Mouse (Mus musculus): ENCODE measurements around the gene Ptk6. TPM values are rescaled to one million over a fixed set of nuclear protein-coding genes. Genes with fewer than 3 reads are reported as not detected.

The Ptk6 gene
- total and polyA plus RNA-seq, 3 experiments = 0.22 TPM; not detected in 2

DNA sequence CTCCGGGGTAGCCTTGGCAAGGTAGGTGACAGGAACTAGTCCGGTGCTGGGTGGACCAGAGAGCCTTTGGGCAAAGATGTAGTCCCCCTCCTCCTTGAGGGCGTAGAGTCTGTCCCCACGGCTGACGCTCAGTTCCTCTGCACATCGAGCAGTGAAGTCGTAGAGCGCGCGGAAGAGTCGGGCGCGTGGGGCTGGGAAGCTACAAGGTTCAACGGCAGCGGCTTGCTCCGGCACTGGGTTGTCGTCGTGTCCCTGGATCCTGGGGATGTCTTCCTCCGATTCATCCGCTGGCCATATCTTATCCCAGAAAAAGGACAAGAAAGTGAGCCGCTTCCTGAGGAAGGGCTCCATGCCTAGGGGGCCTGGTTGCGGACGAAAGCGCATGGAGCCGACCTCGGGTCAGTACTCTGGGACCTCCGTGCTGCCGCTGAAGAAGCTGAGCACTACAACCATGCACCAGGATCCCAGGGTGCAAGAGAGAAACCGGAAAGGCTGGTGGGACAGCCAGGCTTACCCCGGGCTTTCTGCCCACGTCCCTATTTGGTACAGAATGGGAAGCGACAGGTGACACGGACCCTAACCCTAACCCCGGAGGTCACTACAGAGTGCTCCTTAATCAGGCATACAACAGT lies 9.9 kb upstream of the Ptk6 start:
- H3K4me1 ChIP-seq (ENCODE audit: insufficient read depth, low read depth, low read length) = no peaks in the 10 kb centered on the region
- TF ChIP-seq CTCF (IDR thresholded peaks at IDR 0.05; ENCODE audit: low read depth, low read length) (no peak), GATA2 (IDR thresholded peaks at IDR 0.05; ENCODE audit: borderline replicate concordance, low read depth, low read length) (no peak), TAL1 (conservative IDR thresholded peaks at IDR 0.05; ENCODE audit: low read depth, low read length) (no peak)
- no peak overlapping the region for H3K4me3 ChIP-seq (ENCODE audit: low read depth, low read length)
- ATAC-seq (ENCODE audit: extremely low read depth, insufficient number of reproducible peaks, low FRiP score, poor library complexity, severe bottlenecking) (no peak), DNase-seq (ENCODE audit: low spot score) (no peak)
- no peaks in the 10 kb centered on the region for H3K9me3 ChIP-seq (replicated peaks)
- H3K27me3 ChIP-seq (ENCODE audit: insufficient read depth, low read length) = peaks cover 54% of the 10 kb centered on the region
- H3K36me3 ChIP-seq (replicated peaks) = no peaks in the 10 kb centered on the region

DNA sequence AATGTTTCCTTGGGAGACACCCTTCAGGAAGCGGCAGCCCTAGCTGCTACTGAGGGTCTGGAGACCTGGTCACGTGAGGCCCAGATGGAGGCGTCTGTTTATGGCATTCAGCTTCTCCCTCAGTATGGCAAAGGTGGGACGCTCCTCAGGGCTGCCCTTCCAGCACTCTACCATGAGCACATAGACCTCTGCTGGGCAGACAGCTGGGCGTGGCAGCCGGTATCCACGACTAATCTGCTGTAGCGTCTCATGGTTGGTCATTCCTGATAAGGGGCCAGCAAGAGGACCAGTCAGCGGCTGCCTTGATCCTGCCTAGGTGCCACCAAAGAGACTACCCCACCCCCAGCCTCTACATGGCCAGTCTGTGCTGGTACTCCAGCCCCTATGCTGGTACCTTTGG lies 3.5 kb upstream of the Ptk6 start:
- Histone ChIP-seq H3K36me3 (replicated peaks) (no peaks in the 10 kb centered on the region), H3K4me3 (ENCODE audit: low read depth, low read length) (no peak overlapping the region), H3K27me3 (ENCODE audit: insufficient read depth, low read length) (peaks cover 68% of the 10 kb centered on the region), H3K9me3 (replicated peaks) (no peaks in the 10 kb centered on the region), H3K4me1 (ENCODE audit: insufficient read depth, low read depth, low read length) (peaks cover 9% of the 10 kb centered on the region)
- no peak; the same call in 1 of the 2 replicates for ATAC-seq (ENCODE audit: extremely low read depth, insufficient number of reproducible peaks, low FRiP score, poor library complexity, severe bottlenecking)
- DNase-seq (ENCODE audit: low spot score) = no peak
- TF ChIP-seq GATA1 (IDR thresholded peaks at IDR 0.05; ENCODE audit: borderline replicate concordance, low read length) (no peak), CTCF (IDR thresholded peaks at IDR 0.05; ENCODE audit: low read depth, low read length) (no peak), POLR2AphosphoS5 (IDR thresholded peaks at IDR 0.05; ENCODE audit: insufficient replicate concordance, low read depth, low read length) (no peak), TAL1 (conservative IDR thresholded peaks at IDR 0.05; ENCODE audit: low read depth, low read length) (no peak), GATA2 (IDR thresholded peaks at IDR 0.05; ENCODE audit: borderline replicate concordance, low read depth, low read length) (no peak)

DNA sequence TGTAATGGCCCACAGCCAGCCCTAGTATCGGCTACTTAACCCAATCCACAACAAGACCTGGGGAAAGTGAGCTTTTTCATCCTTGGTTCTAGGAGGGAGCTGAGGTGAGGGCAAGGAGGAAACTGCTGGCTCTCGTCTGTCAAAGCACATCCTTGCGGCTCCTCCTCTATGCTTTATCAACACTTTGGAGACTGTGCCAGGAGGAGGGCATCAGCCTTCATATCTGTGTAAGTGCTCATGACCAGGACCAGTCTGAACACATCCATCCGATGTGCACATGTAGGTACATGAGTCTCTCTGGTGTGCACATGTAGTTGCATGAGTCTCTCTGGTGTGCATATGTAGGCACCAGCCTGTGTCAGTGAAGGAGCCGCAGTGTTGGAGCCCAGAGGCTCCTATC lies 3.1 kb upstream of the Ptk6 start:
- no peak for TF ChIP-seq GATA2 (IDR thresholded peaks at IDR 0.05; ENCODE audit: borderline replicate concordance, low read depth, low read length)
- TF ChIP-seq POLR2AphosphoS5 (IDR thresholded peaks at IDR 0.05; ENCODE audit: insufficient replicate concordance, low read depth, low read length) = no peak
- no peak for TF ChIP-seq CTCF (IDR thresholded peaks at IDR 0.05; ENCODE audit: low read depth, low read length)
- TF ChIP-seq GATA1 (IDR thresholded peaks at IDR 0.05; ENCODE audit: borderline replicate concordance, low read length) = no peak
- no peak for TF ChIP-seq TAL1 (conservative IDR thresholded peaks at IDR 0.05; ENCODE audit: low read depth, low read length)
- no peak for DNase-seq (ENCODE audit: low spot score)
- H3K4me1 ChIP-seq (ENCODE audit: insufficient read depth, low read depth, low read length) = peaks cover 9% of the 10 kb centered on the region
- peaks cover 68% of the 10 kb centered on the region for H3K27me3 ChIP-seq (ENCODE audit: insufficient read depth, low read length)
- H3K36me3 ChIP-seq (replicated peaks) = no peaks in the 10 kb centered on the region
- H3K9me3 ChIP-seq (replicated peaks) = no peaks in the 10 kb centered on the region
- no peak overlapping the region for H3K4me3 ChIP-seq (ENCODE audit: low read depth, low read length)
- no peak for ATAC-seq (ENCODE audit: extremely low read depth, insufficient number of reproducible peaks, low FRiP score, poor library complexity, severe bottlenecking)

DNA sequence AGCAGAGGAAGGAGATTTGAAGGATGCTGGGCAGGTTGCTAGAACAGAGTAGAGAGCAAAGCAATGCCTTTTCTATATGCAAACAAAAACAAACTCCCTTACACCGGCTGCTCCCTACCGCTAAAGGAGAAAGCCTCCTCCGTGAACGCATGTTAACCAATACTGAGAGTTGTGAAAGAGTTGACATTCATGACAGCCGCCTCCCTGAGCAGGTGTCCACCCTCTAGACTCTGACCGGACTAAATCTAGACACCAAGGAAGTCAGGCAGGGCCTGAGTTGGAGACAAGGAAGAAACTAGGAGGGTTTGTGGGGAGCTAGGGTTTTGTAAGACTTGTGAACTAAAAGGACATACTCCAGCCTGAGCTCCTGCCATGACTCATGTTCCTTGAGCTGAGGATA lies 297 bp upstream of the Ptk6 start:
- Histone ChIP-seq H3K9me3 (replicated peaks) (no peaks in the 10 kb centered on the region), H3K36me3 (replicated peaks) (no peaks in the 10 kb centered on the region), H3K27me3 (ENCODE audit: insufficient read depth, low read length) (peaks cover 70% of the 10 kb centered on the region), H3K4me1 (ENCODE audit: insufficient read depth, low read depth, low read length) (peaks cover 9% of the 10 kb centered on the region), H3K4me3 (ENCODE audit: low read depth, low read length) (no peak overlapping the region)
- DNase-seq (ENCODE audit: low spot score) = no peak
- TF ChIP-seq POLR2AphosphoS5 (IDR thresholded peaks at IDR 0.05; ENCODE audit: insufficient replicate concordance, low read depth, low read length) = no peak
- no peak for TF ChIP-seq CTCF (IDR thresholded peaks at IDR 0.05; ENCODE audit: low read depth, low read length)
- no peak for TF ChIP-seq GATA1 (IDR thresholded peaks at IDR 0.05; ENCODE audit: borderline replicate concordance, low read length)
- TF ChIP-seq GATA2 (IDR thresholded peaks at IDR 0.05; ENCODE audit: borderline replicate concordance, low read depth, low read length) = no peak
- TF ChIP-seq TAL1 (conservative IDR thresholded peaks at IDR 0.05; ENCODE audit: low read depth, low read length) = no peak
- ATAC-seq (ENCODE audit: extremely low read depth, insufficient number of reproducible peaks, low FRiP score, poor library complexity, severe bottlenecking) = no peak

DNA sequence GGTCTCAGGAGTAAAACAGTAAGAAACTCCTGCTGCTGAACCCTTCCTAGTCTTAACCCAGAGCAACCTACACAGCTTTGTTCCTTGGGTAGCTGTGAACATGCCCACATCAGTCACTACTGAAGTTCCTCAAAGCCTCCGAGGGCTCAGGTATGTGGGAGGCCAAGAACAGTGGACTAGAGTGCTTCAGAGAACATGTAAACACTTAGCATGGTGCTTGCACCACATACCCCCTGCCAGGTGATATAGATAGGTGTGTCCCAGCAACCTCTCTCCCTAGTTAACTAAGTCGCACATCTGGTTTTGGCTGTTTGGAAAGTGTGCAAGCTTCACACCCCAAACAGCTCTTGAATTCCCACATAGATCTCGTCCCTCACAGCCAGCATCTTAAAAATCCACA lies 983 bp downstream of the Ptk6 start:
- TF ChIP-seq POLR2AphosphoS5 (IDR thresholded peaks at IDR 0.05; ENCODE audit: insufficient replicate concordance, low read depth, low read length) (no peak), GATA2 (IDR thresholded peaks at IDR 0.05; ENCODE audit: borderline replicate concordance, low read depth, low read length) (no peak), CTCF (IDR thresholded peaks at IDR 0.05; ENCODE audit: low read depth, low read length) (no peak), GATA1 (IDR thresholded peaks at IDR 0.05; ENCODE audit: borderline replicate concordance, low read length) (no peak), TAL1 (conservative IDR thresholded peaks at IDR 0.05; ENCODE audit: low read depth, low read length) (no peak)
- Histone ChIP-seq H3K4me3 (ENCODE audit: low read depth, low read length) (no peak overlapping the region), H3K27me3 (ENCODE audit: insufficient read depth, low read length) (peaks cover 69% of the 10 kb centered on the region), H3K4me1 (ENCODE audit: insufficient read depth, low read depth, low read length) (peaks cover 9% of the 10 kb centered on the region), H3K9me3 (replicated peaks) (no peaks in the 10 kb centered on the region), H3K36me3 (replicated peaks) (no peaks in the 10 kb centered on the region)
- no peak for ATAC-seq (ENCODE audit: extremely low read depth, insufficient number of reproducible peaks, low FRiP score, poor library complexity, severe bottlenecking)
- no peak for DNase-seq (ENCODE audit: low spot score)

DNA sequence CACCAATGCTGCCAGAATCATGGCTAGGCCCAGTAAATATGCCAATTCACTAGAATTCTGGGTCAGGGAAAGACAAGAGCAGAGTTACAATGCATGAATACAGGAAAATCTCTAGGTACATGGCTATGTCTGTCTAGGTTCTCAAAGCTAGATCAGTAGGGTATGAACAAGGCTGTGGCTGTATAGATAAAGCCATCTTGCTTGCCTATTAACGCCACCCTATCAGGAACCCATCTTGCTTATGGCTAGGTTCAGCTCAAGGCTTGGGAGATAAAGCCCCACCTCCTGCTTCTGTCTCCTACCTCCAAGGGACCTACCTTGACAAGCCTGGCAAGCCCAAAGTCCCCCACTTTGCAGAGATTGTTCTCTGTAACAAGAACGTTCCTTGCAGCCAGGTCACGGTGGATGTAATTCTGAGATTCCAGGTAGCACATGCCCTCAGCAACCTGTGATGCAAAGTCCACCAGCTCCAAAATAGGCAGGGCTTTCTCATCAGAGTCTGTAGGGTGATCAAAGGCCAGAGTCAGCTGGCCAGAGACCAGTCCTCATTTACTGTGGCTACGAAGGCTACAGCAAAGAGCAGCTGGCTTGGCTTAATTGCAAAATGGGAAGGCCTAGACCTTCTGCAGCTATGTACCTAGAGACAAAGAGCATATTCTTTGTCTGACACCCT lies 5.8 kb downstream of the Ptk6 start:
- Histone ChIP-seq H3K36me3 (replicated peaks) (no peaks in the 10 kb centered on the region), H3K9me3 (replicated peaks) (no peaks in the 10 kb centered on the region), H3K27me3 (ENCODE audit: insufficient read depth, low read length) (peaks cover 59% of the 10 kb centered on the region), H3K4me1 (ENCODE audit: insufficient read depth, low read depth, low read length) (no peaks in the 10 kb centered on the region), H3K4me3 (ENCODE audit: low read depth, low read length) (no peak overlapping the region)
- TF ChIP-seq GATA1 (IDR thresholded peaks at IDR 0.05; ENCODE audit: borderline replicate concordance, low read length) = no peak
- TF ChIP-seq TAL1 (conservative IDR thresholded peaks at IDR 0.05; ENCODE audit: low read depth, low read length) = no peak
- no peak for TF ChIP-seq POLR2AphosphoS5 (IDR thresholded peaks at IDR 0.05; ENCODE audit: insufficient replicate concordance, low read depth, low read length)
- no peak for TF ChIP-seq GATA2 (IDR thresholded peaks at IDR 0.05; ENCODE audit: borderline replicate concordance, low read depth, low read length)
- TF ChIP-seq CTCF (IDR thresholded peaks at IDR 0.05; ENCODE audit: low read depth, low read length) = no peak
- no peak for ATAC-seq (ENCODE audit: extremely low read depth, insufficient number of reproducible peaks, low FRiP score, poor library complexity, severe bottlenecking)
- DNase-seq (ENCODE audit: low spot score) = no peak

Measured in G1E (cell line).